Mouse (Mus musculus) hematopoietic multipotent progenitor cell, adult 10-12 weeks (in vitro differentiated cells): ENCODE data around the gene Tmed9. TPM values are rescaled to one million over a fixed set of nuclear protein-coding genes. Genes with fewer than 3 reads are reported as not detected.

Source experiments
- polyA plus RNA-seq: library from polyadenylated mRNA; stranded (reverse); fragments of >175 nt; gene quantifications from 2 replicates; pipeline ENCODE4 v1.2.3, GENCODE M21; 2012; ENCODE audit warnings: low replicate concordance

Tmed9 gene
- polyA plus RNA-seq: 85.5 and 140 TPM in 2 replicates

DNA sequence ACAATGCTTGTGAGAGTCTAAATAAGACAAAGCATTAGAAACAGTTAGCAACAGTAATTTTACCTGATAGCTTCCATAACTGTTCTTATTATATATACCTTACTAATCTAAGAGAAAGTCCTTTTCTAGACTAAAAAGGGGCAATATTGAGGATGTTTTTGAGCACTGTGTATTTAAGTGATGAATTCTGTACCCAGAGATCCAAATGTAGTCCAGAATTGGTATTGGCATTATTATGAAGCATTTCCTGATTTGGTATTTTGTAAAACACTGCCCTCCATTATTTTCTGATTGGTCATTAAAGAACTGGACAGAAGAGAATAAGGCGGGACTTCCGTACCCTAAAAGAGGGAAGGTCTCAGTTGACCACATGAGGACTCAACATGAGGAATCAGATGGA lies at the start of gene Tmed9:
TSS of gene Tmed9 (plus strand) at position 301 of the 400 bp plus-strand sequence.

DNA sequence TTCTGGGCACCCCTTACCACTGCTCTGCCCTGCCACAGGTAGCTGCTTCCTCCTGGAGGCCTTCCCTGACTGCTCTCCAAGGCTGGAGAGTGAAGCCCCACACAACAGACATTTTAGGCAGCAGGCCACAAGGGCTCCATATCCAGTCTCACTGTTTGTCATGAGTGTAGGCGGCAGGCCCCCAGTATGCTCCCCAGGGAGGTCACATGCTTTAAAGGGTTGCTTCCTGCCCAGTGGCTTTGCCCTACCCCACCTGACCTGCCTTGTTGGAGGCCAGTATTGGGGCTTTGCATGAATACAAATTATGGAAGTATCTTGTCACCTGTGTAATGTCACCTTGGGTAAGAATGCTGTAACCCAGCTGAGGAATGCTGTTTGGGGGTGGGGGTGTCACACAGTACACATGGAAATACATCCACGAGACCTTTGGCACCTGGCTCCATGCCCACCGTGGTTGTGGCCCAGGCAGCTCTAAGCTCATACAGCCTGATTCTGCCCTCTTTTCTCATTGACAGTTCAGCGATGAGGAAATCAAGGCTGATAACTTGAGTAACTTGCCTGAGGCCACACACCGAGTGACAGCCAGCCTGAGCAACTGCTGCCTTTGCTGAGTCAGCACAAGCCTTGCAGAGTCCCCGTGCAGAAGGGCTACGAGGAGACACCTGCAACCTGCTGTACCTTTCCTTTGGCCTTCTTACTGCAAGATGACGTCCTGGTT lies 44.2 kb upstream of the Tmed9 start, which contains the start of gene Dok3:
TSS of gene Dok3 (minus strand) at position 99 of the 718 bp plus-strand sequence.

GRCm38 (mm10) chr13:55536194-55537175 lies 37.0 kb upstream of the Tmed9 start, which contains the start of gene Ddx41:
TSS of gene Ddx41 (minus strand) at chr13:55536658.

DNA sequence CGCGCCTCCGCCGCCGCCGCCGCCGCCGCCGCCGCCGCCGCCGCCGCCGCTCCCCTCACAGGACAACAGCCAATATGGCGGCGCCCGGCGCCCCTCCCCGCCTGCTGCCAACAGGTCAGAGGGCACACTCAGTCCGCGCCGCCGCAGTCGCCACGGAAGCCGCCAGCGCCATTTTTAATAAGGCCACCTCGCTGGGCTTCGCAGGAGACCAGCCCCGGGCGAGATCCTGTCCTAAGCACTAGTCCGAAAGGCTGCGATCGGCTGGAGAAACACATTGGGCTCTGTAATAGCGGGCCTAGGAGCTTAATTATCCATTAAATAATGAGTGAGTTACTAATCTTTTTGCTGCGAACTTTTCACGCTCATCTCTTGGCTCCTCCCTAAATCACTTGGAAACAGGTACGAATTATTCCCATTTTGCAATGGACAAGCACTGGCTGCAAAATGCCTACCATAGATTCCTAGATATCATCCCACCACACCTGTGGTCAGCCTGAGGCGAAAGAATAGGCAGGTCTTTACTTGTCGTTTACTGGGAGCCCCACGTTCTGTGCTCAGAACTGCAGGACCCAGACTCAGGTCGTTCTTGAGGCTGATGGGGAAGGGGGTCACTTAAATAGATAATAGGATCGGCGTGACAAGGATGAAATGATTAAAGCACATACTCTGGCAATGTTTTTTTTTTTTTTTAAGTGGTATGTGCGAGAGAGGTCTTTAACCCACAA lies 2.3 kb upstream of the Tmed9 start, which contains the start of gene Fam193b:
TSS of gene Fam193b (minus strand) at position 94 of the 725 bp plus-strand sequence.

GRCm38 (mm10) chr13:55599566-55600540 lies 26.3 kb downstream of the Tmed9 start, which contains the start of gene B4galt7:
TSS of gene B4galt7 (plus strand) at chr13:55599896.

GRCm38 (mm10) chr13:55622649-55623541 lies 49.4 kb downstream of the Tmed9 start, which contains the start of gene Caml:
TSS of gene Caml (plus strand) at chr13:55623005.

GRCm38 (mm10) chr13:55634639-55635127 lies 61.2 kb downstream of the Tmed9 start, which contains the start of gene Ddx46:
TSS of gene Ddx46 (plus strand) at chr13:55635027.

Other genes starting within 250 kb of the Tmed9 start
- gene Mxd3, start 243.9 kb upstream of the Tmed9 start, polyA plus RNA-seq: 5.3 and 15.9 TPM in 2 replicates
- 49.6 and 89.4 TPM in 2 replicates for gene Lman2, start 210.9 kb upstream of the Tmed9 start, polyA plus RNA-seq
- 59.4 and 65.0 TPM in 2 replicates for gene Rgs14, start 204.0 kb upstream of the Tmed9 start, polyA plus RNA-seq
- 0.49 and 0.69 TPM in 2 replicates for gene Slc34a1, start 175.5 kb upstream of the Tmed9 start, polyA plus RNA-seq
- gene Pfn3, start 158.5 kb upstream of the Tmed9 start, polyA plus RNA-seq: not detected in 2 replicates
- 0.29 TPM in 2 replicates for gene F12, start 146.9 kb upstream of the Tmed9 start, polyA plus RNA-seq
- 242 and 271 TPM in 2 replicates for gene Grk6, start 128.7 kb upstream of the Tmed9 start, polyA plus RNA-seq
- gene Prr7, start 109.5 kb upstream of the Tmed9 start, polyA plus RNA-seq: 16.2 and 61.9 TPM in 2 replicates
- gene Dbn1, start 85.6 kb upstream of the Tmed9 start, polyA plus RNA-seq: 7.9 and 12.5 TPM in 2 replicates
- 67.1 and 113 TPM in 2 replicates for gene Pdlim7, start 60.1 kb upstream of the Tmed9 start, polyA plus RNA-seq
- gene Dok3, start 44.4 kb upstream of the Tmed9 start, polyA plus RNA-seq: 740 and 1,822 TPM in 2 replicates
- 103 and 109 TPM in 2 replicates for gene Ddx41, start 37.1 kb upstream of the Tmed9 start, polyA plus RNA-seq
- 114 and 272 TPM in 2 replicates for gene Fam193b, start 2.6 kb upstream of the Tmed9 start, polyA plus RNA-seq
- gene B4galt7, start 26.2 kb downstream of the Tmed9 start, polyA plus RNA-seq: 29.7 and 36.1 TPM in 2 replicates
- gene Caml, start 49.3 kb downstream of the Tmed9 start, polyA plus RNA-seq: 19.9 and 30.4 TPM in 2 replicates
- 16.8 and 28.2 TPM in 2 replicates for gene Ddx46, start 61.3 kb downstream of the Tmed9 start, polyA plus RNA-seq
- 20.4 and 22.0 TPM in 2 replicates for gene B230219D22Rik, start 119.4 kb downstream of the Tmed9 start, polyA plus RNA-seq
- gene Txndc15, start 140.9 kb downstream of the Tmed9 start, polyA plus RNA-seq: 16.9 and 38.0 TPM in 2 replicates
- gene Pcbd2, start 153.6 kb downstream of the Tmed9 start, polyA plus RNA-seq: 27.3 and 39.0 TPM in 2 replicates
- gene Catsper3, start 210.8 kb downstream of the Tmed9 start, polyA plus RNA-seq: not detected in 2 replicates